Comparison of ENCODE assay signal across 28 mouse cellular contexts in the genomic region with DNA sequence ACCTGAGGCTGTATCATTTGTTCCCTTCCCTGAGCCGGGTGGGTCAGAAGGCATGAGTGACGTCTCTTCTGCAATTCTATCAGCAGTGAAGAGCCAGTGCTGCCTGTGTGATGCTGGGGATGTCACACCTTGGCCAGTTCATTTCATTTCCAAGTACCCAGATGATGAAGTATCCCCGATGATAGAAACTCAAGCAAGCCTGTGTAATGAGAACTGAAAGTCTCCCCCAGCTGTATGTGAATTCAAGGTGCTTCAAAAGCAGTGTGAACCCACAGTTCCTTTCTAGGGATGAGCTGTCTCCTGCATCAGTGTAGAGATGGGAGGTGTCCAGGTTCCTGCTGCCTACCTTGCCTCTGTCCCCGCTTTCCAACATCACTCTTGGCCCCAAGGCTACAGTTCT. TPM values are rescaled to one million over a fixed set of nuclear protein-coding genes. Genes with fewer than 3 reads are reported as not detected.
A peak's percentile ranks its signal among the peaks of the same experiment; 100 is the strongest.
DNase-seq lines count a peak whose midpoint lies in the region; ATAC-seq and TF ChIP-seq lines count a peak whose summit lies in the region.
"Had no signal": no experiment of that assay in that cellular context is flagged by ENCODE, and none has a peak within 500 bp of the region (broad histone marks: within the 10 kb centered on the region; RNA-seq: fewer than 3 reads in every experiment).

No protein-coding gene starts in this region.

- H3K36me3 ChIP-seq in midbrain, embryonic 11.5 days (ENCODE audit: control insufficient read depth, insufficient read depth, low read length), result no peaks in the 10 kb centered on the region
- H3K36me3 ChIP-seq in midbrain, embryonic 10.5 days, result no peaks in the 10 kb centered on the region
- H3K36me3 ChIP-seq in CH12.LX (replicated peaks in 1 of 2; ENCODE audit: control insufficient read depth in 1 of 2, insufficient read depth in 1 of 2, low read length in 1 of 2), result no peaks in the 10 kb centered on the region
- no peaks in the 10 kb centered on the region for H3K36me3 ChIP-seq in forebrain, embryonic 13.5 days (ENCODE audit: poor library complexity, severe bottlenecking)
- H3K36me3 ChIP-seq in heart, adult 2 months (ENCODE audit: control insufficient read depth, insufficient read depth, low read length), result no peaks in the 10 kb centered on the region
- H3K36me3 ChIP-seq: forebrain, embryonic 10.5 days; hindbrain, embryonic 12.5 days had no signal

- peak; percentile 77 for TF ChIP-seq EP300 in CH12.LX (IDR thresholded peaks at IDR 0.05; ENCODE audit: low read length)
- TF ChIP-seq EP300 in heart, adult 2 months (IDR thresholded peaks at IDR 0.05; ENCODE audit: insufficient read depth, low read depth, low read length), result no peak

- H3K27ac ChIP-seq in midbrain, embryonic 11.5 days (ENCODE audit: low read depth, low read length), result no peak overlapping the region
- no peak overlapping the region for H3K27ac ChIP-seq in midbrain, embryonic 10.5 days (replicated peaks)
- H3K27ac ChIP-seq in CH12.LX (ENCODE audit: insufficient read depth, low read depth), result no peak overlapping the region
- no peak overlapping the region for H3K27ac ChIP-seq in forebrain, embryonic 13.5 days
- no peak overlapping the region for H3K27ac ChIP-seq in heart, adult 2 months
- H3K27ac ChIP-seq: forebrain, embryonic 10.5 days; hindbrain, embryonic 12.5 days had no signal

- H3K4me3 ChIP-seq in midbrain, embryonic 11.5 days (ENCODE audit: low read depth, low read length), result no peak overlapping the region
- no peak overlapping the region for H3K4me3 ChIP-seq in midbrain, embryonic 10.5 days
- H3K4me3 ChIP-seq in CH12.LX (replicated peaks in 1 of 3; ENCODE audit: low read depth in 2 of 3, low read length in 2 of 3, poor library complexity in 1 of 3), result no peak overlapping the region
- H3K4me3 ChIP-seq in forebrain, embryonic 13.5 days, result no peak overlapping the region
- H3K4me3 ChIP-seq in heart, adult 2 months, result no peak overlapping the region
- H3K4me3 ChIP-seq: forebrain, embryonic 10.5 days; hindbrain, embryonic 12.5 days had no signal

- no peak for TF ChIP-seq CTCF in CH12.LX (conservative IDR thresholded peaks at IDR 0.05 in 1 of 2, IDR thresholded peaks at IDR 0.05 in 1 of 2; ENCODE audit: low read depth in 2 of 2, low read length in 2 of 2)
- no peak for TF ChIP-seq CTCF in heart, adult 2 months (IDR thresholded peaks at IDR 0.05)

- in situ Hi-C loops in CH12.LX (cut with MboI; ENCODE audit: low pct_ligation_motif_present, low pct_unique_long_range_greater_than_20kb, low sequenced_read_pairs), result no loop called here

- no peaks in the 10 kb centered on the region for H3K27me3 ChIP-seq in midbrain, embryonic 11.5 days (ENCODE audit: control insufficient read depth, insufficient read depth, low read length)
- H3K27me3 ChIP-seq in midbrain, embryonic 10.5 days (ENCODE audit: low read depth, poor library complexity, severe bottlenecking), result no peaks in the 10 kb centered on the region
- H3K27me3 ChIP-seq in CH12.LX (replicated peaks), result peaks cover 3% of the 10 kb centered on the region
- 0 out of 2 replicates have a peak, but pooled peaks cover 3% of the 10 kb centered on the region for H3K27me3 ChIP-seq in forebrain, embryonic 13.5 days
- H3K27me3 ChIP-seq in heart, adult 2 months (ENCODE audit: control insufficient read depth, insufficient read depth, low read length), result no peaks in the 10 kb centered on the region
- H3K27me3 ChIP-seq: hindbrain, embryonic 12.5 days had no signal

- H3K4me1 ChIP-seq in midbrain, embryonic 11.5 days (ENCODE audit: control insufficient read depth, insufficient read depth, low read length), result no peaks in the 10 kb centered on the region
- H3K4me1 ChIP-seq in midbrain, embryonic 10.5 days, result no peaks in the 10 kb centered on the region
- H3K4me1 ChIP-seq in CH12.LX (ENCODE audit: control insufficient read depth in 1 of 2, insufficient read depth in 2 of 2), result peaks cover 23 to 78% of the 10 kb centered on the region in 2 experiments
- H3K4me1 ChIP-seq in forebrain, embryonic 13.5 days, result no peaks in the 10 kb centered on the region
- H3K4me1 ChIP-seq in heart, adult 2 months (ENCODE audit: control insufficient read depth, insufficient read depth, low read length), result no peaks in the 10 kb centered on the region
- H3K4me1 ChIP-seq: forebrain, embryonic 10.5 days; hindbrain, embryonic 12.5 days had no signal

- intact Hi-C loops in left cerebral cortex, postnatal 25 days (cut with DNase I), result no loop called here
- intact Hi-C loops in heart, adult 2 months (cut with DNase I), result no loop called here

- WGBS in midbrain, embryonic 11.5 days, result 88% methylated on average over 4 of the region's 4 CpGs
- 82% methylated on average over 4 of the region's 4 CpGs for WGBS in midbrain, embryonic 10.5 days
- WGBS in forebrain, embryonic 13.5 days, result 88% methylated on average over 4 of the region's 4 CpGs
- WGBS in heart, adult 2 months, result 79% methylated on average over 4 of the region's 4 CpGs

- ATAC-seq in midbrain, embryonic 11.5 days (ENCODE audit: low FRiP score), result no peak
- ATAC-seq in forebrain, embryonic 13.5 days, result no peak
- ATAC-seq: forebrain, embryonic 14.5 days; hindbrain, embryonic 16.5 days; intestine, embryonic 16.5 days had no signal

- H3K9ac ChIP-seq in midbrain, embryonic 11.5 days (ENCODE audit: low read length), result no peak overlapping the region
- H3K9ac ChIP-seq in CH12.LX (ENCODE audit: insufficient read depth, low read depth), result no peak overlapping the region
- H3K9ac ChIP-seq in forebrain, embryonic 13.5 days, result no peak overlapping the region
- no peak overlapping the region for H3K9ac ChIP-seq in heart, adult 2 months (ENCODE audit: low read depth, low read length)
- H3K9ac ChIP-seq: hindbrain, embryonic 12.5 days had no signal

- TF ChIP-seq POLR2A in CH12.LX (IDR thresholded peaks at IDR 0.05; ENCODE audit: low read depth, low read length), result no peak
- TF ChIP-seq POLR2A in heart, adult 2 months (IDR thresholded peaks at IDR 0.05; ENCODE audit: insufficient read depth, low read depth, low read length), result no peak

- TF ChIP-seq RAD21 in CH12.LX (IDR thresholded peaks at IDR 0.05; ENCODE audit: low read depth, low read length), result no peak

- dilution Hi-C loops in CH12.LX (cut with MboI; ENCODE audit: extremely low pct_ligation_motif_present, extremely low pct_unique_long_range_greater_than_20kb, low sequenced_read_pairs), result no loop called here

- H3K4me2 ChIP-seq in midbrain, embryonic 11.5 days, result no peak overlapping the region
- no peak overlapping the region for H3K4me2 ChIP-seq in CH12.LX (ENCODE audit: insufficient read depth, low read depth, poor library complexity, severe bottlenecking)
- H3K4me2 ChIP-seq in forebrain, embryonic 13.5 days, result no peak overlapping the region
- H3K4me2 ChIP-seq: heart, embryonic 11.5 days; hindbrain, embryonic 12.5 days had no signal

- no peaks in the 10 kb centered on the region for H3K79me2 ChIP-seq in CH12.LX (replicated peaks; ENCODE audit: control insufficient read depth, extremely low read depth, insufficient read depth, poor library complexity, severe bottlenecking)
- no peaks in the 10 kb centered on the region for H3K79me2 ChIP-seq in heart, adult 2 months (replicated peaks; ENCODE audit: control insufficient read depth, insufficient read depth, low read length)

- DNase-seq in midbrain, embryonic 11.5 days (ENCODE audit: low spot score, missing footprints), result peak; percentile 6
- no peak for DNase-seq in midbrain, embryonic 10.5 days (ENCODE audit: low spot score)
- no peak for DNase-seq in CH12.LX (ENCODE audit: extremely low read depth)
- DNase-seq in skeletal muscle tissue, adult 2 months (ENCODE audit: low read depth, low spot score), result peak; percentile 20
- no peak for DNase-seq in left cerebral cortex, postnatal 25 days (ENCODE audit: low spot score in 2 of 2)
- DNase-seq in heart, adult 2 months, result no peak
- DNase-seq: adrenal gland, postnatal 10 days; adrenal gland, postnatal 36 days; cerebellum, adult 18-20 months; cerebellum, adult 9-10 months; cerebellum, postnatal 14 days; gastrocnemius, postnatal 10 days; heart, adult 18-20 months had no signal

- H3K9me3 ChIP-seq in midbrain, embryonic 11.5 days (ENCODE audit: control insufficient read depth, low read length), result no peaks in the 10 kb centered on the region
- H3K9me3 ChIP-seq in midbrain, embryonic 10.5 days (replicated peaks), result no peaks in the 10 kb centered on the region
- H3K9me3 ChIP-seq in CH12.LX (replicated peaks; ENCODE audit: low read length), result peaks cover 15% of the 10 kb centered on the region
- H3K9me3 ChIP-seq in forebrain, embryonic 13.5 days (replicated peaks), result no peaks in the 10 kb centered on the region
- H3K9me3 ChIP-seq: forebrain, embryonic 10.5 days; hindbrain, embryonic 12.5 days had no signal

TF ChIP-seq in CH12.LX, 34 proteins besides CTCF, POLR2A, EP300 and RAD21 (continues in another document):
- no peak for TF ChIP-seq MAZ (IDR thresholded peaks at IDR 0.05; ENCODE audit: low read depth, low read length)
- TF ChIP-seq MYC (IDR thresholded peaks at IDR 0.05; ENCODE audit: low read depth, low read length), result 0 out of 2 replicates have a peak, but pooled peaks have one; percentile 39
- 0 out of 2 replicates have a peak, but pooled peaks have one; percentile 33 for TF ChIP-seq TCF12 (IDR thresholded peaks at IDR 0.05; ENCODE audit: low read depth, low read length)
- TF ChIP-seq ETS1 (conservative IDR thresholded peaks at IDR 0.05; ENCODE audit: low read depth, low read length), result peak; percentile 44
- 0 out of 2 replicates have a peak, but pooled peaks have one; percentile 13 for TF ChIP-seq MEF2A (IDR thresholded peaks at IDR 0.05; ENCODE audit: borderline replicate concordance, low read depth, low read length)

RNA-seq across cellular contexts. Expression of gene Ccr6, which starts 1.3 kb away (rescaled TPM):
- 0.11 TPM in 1 of 2 replicates, not detected in the other for polyA plus RNA-seq in midbrain, embryonic 11.5 days (2014; fragmentation: Nextera tagmentation; extraction: Ambion mirVana)
- polyA plus RNA-seq in midbrain, embryonic 10.5 days (2016; fragmentation: Nextera tagmentation; extraction: Ambion mirVana), result not detected in 2 replicates
- 1.5 and 1.8 TPM in 2 replicates for total RNA-seq in CH12.LX (2012; rRNA removed)
- 4.1 and 5.2 TPM in 2 replicates for total RNA-seq in CH12.LX (2014; rRNA removed)
- polyA plus RNA-seq in CH12.LX (2012; ENCODE audit: insufficient read length, low read depth), result 8.0 TPM in 2 replicates
- not detected in 2 replicates for polyA plus RNA-seq in forebrain, embryonic 13.5 days (2015; fragmentation: Nextera tagmentation; extraction: Ambion mirVana)
- not detected for total RNA-seq in left cerebral cortex, postnatal 25 days (2021)
- not detected for total RNA-seq in heart, adult 2 months (2021)
- 0.56 and 0.62 TPM in 2 replicates for polyA plus RNA-seq in heart, adult 2 months (2012; rRNA removed)
- total RNA-seq: adrenal gland, postnatal 36 days; gastrocnemius, postnatal 10 days; gastrocnemius, postnatal 4 days; heart, postnatal 25 days; hematopoietic stem cell, adult 5-6 weeks had no signal
- polyA plus RNA-seq: C2C12; embryonic facial prominence, embryonic 11.5 days; embryonic facial prominence, embryonic 14.5 days; forebrain, embryonic 10.5 days; forebrain, embryonic 14.5 days; heart, embryonic 11.5 days; heart, embryonic 14.5 days; heart, postnatal 0 days; hindbrain, embryonic 12.5 days; hindbrain, embryonic 16.5 days had no signal

RNA-seq across cellular contexts. Expression of gene Mpc1, which starts 48.2 kb away (rescaled TPM):
- 100 and 102 TPM in 2 replicates for polyA plus RNA-seq in midbrain, embryonic 11.5 days (2014; fragmentation: Nextera tagmentation; extraction: Ambion mirVana)
- 77.0 and 90.5 TPM in 2 replicates for polyA plus RNA-seq in midbrain, embryonic 10.5 days (2016; fragmentation: Nextera tagmentation; extraction: Ambion mirVana)
- total RNA-seq in CH12.LX (2012; rRNA removed) (60.4 and 66.7 TPM in 2 replicates), CH12.LX (2014; rRNA removed) (232 and 250 TPM in 2 replicates)
- 75.4 and 77.4 TPM in 2 replicates for polyA plus RNA-seq in CH12.LX (2012; ENCODE audit: insufficient read length, low read depth)
- polyA plus RNA-seq in forebrain, embryonic 13.5 days (2015; fragmentation: Nextera tagmentation; extraction: Ambion mirVana), result 219 and 228 TPM in 2 replicates
- total RNA-seq in left cerebral cortex, postnatal 25 days (2021), result 100 to 1,000 TPM; 183 to 190 TPM
- total RNA-seq in heart, adult 2 months (2021), result 100 to 1,000 TPM; 699 to 921 TPM
- polyA plus RNA-seq in heart, adult 2 months (2012; rRNA removed), result 643 and 921 TPM in 2 replicates

Comparison
In these comparisons a context has a peak if more than half of its experiments do, and no peak if none do; other contexts are left out.
1. DNase-seq: peak in midbrain, embryonic 11.5 days (single experiment) and skeletal muscle tissue, adult 2 months (single experiment); none in midbrain, embryonic 10.5 days (single experiment), CH12.LX (single experiment), left cerebral cortex, postnatal 25 days (0 of 2) and heart, adult 2 months (0 of 2).